Mouse (Mus musculus) liver, adult 2 months (tissue): Measurements from ENCODE around the gene E2f8.

Experiments
- CTCF ChIP-seq: fragments of 200-500 bp; IDR thresholded peaks from 2 replicates; pipeline ENCODE4 v1.5.1; 2011; ENCODE audit warnings: low read depth, low read length, control low read depth
- POLR2A ChIP-seq: fragments of 200-500 bp; IDR thresholded peaks from 2 replicates; pipeline ENCODE4 v1.6.1; 2011; ENCODE audit warnings: low read length, control low read depth; ENCODE audit not compliant: insufficient read depth; ENCODE audit errors: extremely low read depth

- TF ChIP-seq POLR2A = no peak
- no peak for TF ChIP-seq CTCF
Observed at GRCm38 (mm10) chr7:48879574-48879973, 1.8 kb downstream of the E2f8 start.
